In the genomic region with DNA sequence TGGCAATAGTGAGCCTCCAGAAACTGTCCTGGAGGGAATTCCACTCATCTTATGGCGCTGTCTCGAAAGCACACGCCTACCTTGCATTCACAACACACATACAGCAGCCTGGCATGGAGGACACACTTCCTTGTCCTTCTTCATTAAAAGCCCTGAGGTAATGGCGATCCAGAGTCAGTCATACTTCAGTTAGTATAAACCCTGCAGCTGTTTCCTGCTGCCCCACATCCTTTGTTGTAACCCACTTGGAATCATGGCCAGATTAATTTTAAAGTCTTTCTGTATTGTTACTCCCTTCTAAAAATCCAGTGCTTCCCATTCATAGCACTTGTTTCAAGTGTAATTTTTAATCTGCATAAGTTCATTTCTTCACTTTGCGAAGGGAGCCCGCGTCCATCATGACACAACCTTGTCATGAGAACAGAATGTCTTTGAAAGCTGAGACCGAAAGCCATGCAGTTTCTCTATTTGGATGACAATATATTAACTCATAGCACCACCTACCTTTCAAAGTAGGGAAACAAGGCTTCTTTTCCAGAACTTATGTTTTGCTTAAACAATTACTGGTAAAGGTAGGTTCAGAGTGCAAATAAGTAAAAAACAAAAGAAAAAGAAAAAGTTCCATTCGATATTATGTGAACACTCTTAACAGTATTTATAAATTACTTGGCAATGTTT, we compare ENCODE assay signal across 8 mouse cellular contexts. TPM values are rescaled to one million over a fixed set of nuclear protein-coding genes. Genes with fewer than 3 reads are reported as not detected.
DNase-seq lines count a peak whose midpoint lies in the region; ATAC-seq and TF ChIP-seq lines count a peak whose summit lies in the region.
"Had no signal": no experiment of that assay in that cellular context is flagged by ENCODE, and none has a peak within 500 bp of the region (broad histone marks: within the 10 kb centered on the region; RNA-seq: fewer than 3 reads in every experiment).

No protein-coding gene starts in this region.

- H3K9me3 ChIP-seq in hindbrain, postnatal 0 days (ENCODE audit: low read length) = no peaks in the 10 kb centered on the region
- no peaks in the 10 kb centered on the region for H3K9me3 ChIP-seq in hindbrain, embryonic 16.5 days (ENCODE audit: control insufficient read depth, low read length)
- H3K9me3 ChIP-seq in G1E (replicated peaks) = no peaks in the 10 kb centered on the region
- H3K9me3 ChIP-seq in midbrain, embryonic 14.5 days (ENCODE audit: control insufficient read depth, low read length) = no peaks in the 10 kb centered on the region

- DNase-seq in hindbrain, postnatal 0 days (ENCODE audit: low spot score) = peak; percentile 78
- peak; percentile 4 for DNase-seq in G1E (ENCODE audit: low spot score)
- DNase-seq in c-Kit-positive CD71-negative TER-119-negative erythroid progenitor cells, embryonic 14.5 days (ENCODE audit: low read depth) = peak; percentile 45
- DNase-seq in midbrain, embryonic 14.5 days = peak; percentile 82
- no peak for DNase-seq in kidney, postnatal 10 days
- no peak for DNase-seq in gastrocnemius, adult 8-10 months (ENCODE audit: low spot score in 2 of 2)
- DNase-seq: cerebellum, adult 9-11 months had no signal

- H3K9ac ChIP-seq in hindbrain, postnatal 0 days (replicated peaks; ENCODE audit: low read length) = no peak overlapping the region
- no peak overlapping the region for H3K9ac ChIP-seq in hindbrain, embryonic 16.5 days (ENCODE audit: low read depth, low read length)
- H3K9ac ChIP-seq in midbrain, embryonic 14.5 days (replicated peaks; ENCODE audit: low read length) = no peak overlapping the region

- no peaks in the 10 kb centered on the region for H3K4me1 ChIP-seq in hindbrain, postnatal 0 days (ENCODE audit: insufficient read depth, low read length)
- 0 out of 2 replicates have a peak, but pooled peaks cover 2% of the 10 kb centered on the region for H3K4me1 ChIP-seq in hindbrain, embryonic 16.5 days (ENCODE audit: control insufficient read depth, insufficient read depth, low read depth, low read length)
- peaks cover 41% of the 10 kb centered on the region for H3K4me1 ChIP-seq in G1E (ENCODE audit: insufficient read depth, low read depth, low read length)
- H3K4me1 ChIP-seq in midbrain, embryonic 14.5 days (ENCODE audit: control insufficient read depth, insufficient read depth, low read length) = 0 out of 2 replicates have a peak, but pooled peaks cover 4% of the 10 kb centered on the region

- H3K27me3 ChIP-seq in hindbrain, postnatal 0 days (ENCODE audit: insufficient read depth, low read length) = no peaks in the 10 kb centered on the region
- no peaks in the 10 kb centered on the region for H3K27me3 ChIP-seq in hindbrain, embryonic 16.5 days (replicated peaks; ENCODE audit: control insufficient read depth, insufficient read depth, low read length)
- no peaks in the 10 kb centered on the region for H3K27me3 ChIP-seq in G1E (ENCODE audit: insufficient read depth, low read length)
- no peaks in the 10 kb centered on the region for H3K27me3 ChIP-seq in midbrain, embryonic 14.5 days (ENCODE audit: control insufficient read depth, insufficient read depth, low read length)

- peak; percentile 64 for ATAC-seq in hindbrain, postnatal 0 days
- no peak for ATAC-seq in hindbrain, embryonic 16.5 days
- no peak for ATAC-seq in G1E (ENCODE audit: extremely low read depth, insufficient number of reproducible peaks, low FRiP score, poor library complexity, severe bottlenecking)
- no peak for ATAC-seq in midbrain, embryonic 14.5 days (ENCODE audit: low FRiP score, low TSS enrichment)

- H3K4me3 ChIP-seq in hindbrain, postnatal 0 days (ENCODE audit: low read length) = no peak overlapping the region
- H3K4me3 ChIP-seq in hindbrain, embryonic 16.5 days (ENCODE audit: low read length) = no peak overlapping the region
- H3K4me3 ChIP-seq in G1E (ENCODE audit: low read depth, low read length) = no peak overlapping the region
- H3K4me3 ChIP-seq in midbrain, embryonic 14.5 days (replicated peaks; ENCODE audit: low read depth, low read length) = no peak overlapping the region

- 68% methylated on average over 9 of the region's 9 CpGs for WGBS in hindbrain, postnatal 0 days
- WGBS in hindbrain, embryonic 16.5 days = 66% methylated on average over 9 of the region's 9 CpGs
- 71% methylated on average over 9 of the region's 9 CpGs for WGBS in midbrain, embryonic 14.5 days

- no peaks in the 10 kb centered on the region; the same call in 1 of the 2 replicates for H3K36me3 ChIP-seq in hindbrain, postnatal 0 days (ENCODE audit: insufficient read depth, low read length)
- no peaks in the 10 kb centered on the region; the same call in 1 of the 2 replicates for H3K36me3 ChIP-seq in hindbrain, embryonic 16.5 days (ENCODE audit: control insufficient read depth, insufficient read depth, low read length)
- peaks cover 35% of the 10 kb centered on the region for H3K36me3 ChIP-seq in G1E (replicated peaks)
- H3K36me3 ChIP-seq in midbrain, embryonic 14.5 days (ENCODE audit: control insufficient read depth, insufficient read depth, low read length) = 0 out of 2 replicates have a peak, but pooled peaks cover 4% of the 10 kb centered on the region

- peak; percentile 66 for TF ChIP-seq CTCF in hindbrain, postnatal 0 days (IDR thresholded peaks at IDR 0.05; ENCODE audit: low read depth)
- no peak for TF ChIP-seq CTCF in G1E (IDR thresholded peaks at IDR 0.05; ENCODE audit: low read depth, low read length)

- H3K4me2 ChIP-seq in hindbrain, postnatal 0 days (ENCODE audit: low read depth, low read length) = no peak overlapping the region
- no peak overlapping the region for H3K4me2 ChIP-seq in hindbrain, embryonic 16.5 days (ENCODE audit: low read length)
- H3K4me2 ChIP-seq in midbrain, embryonic 14.5 days (ENCODE audit: low read length) = no peak overlapping the region

- no peak overlapping the region for H3K27ac ChIP-seq in hindbrain, postnatal 0 days
- H3K27ac ChIP-seq in hindbrain, embryonic 16.5 days (ENCODE audit: low read depth, low read length) = no peak overlapping the region
- no peak overlapping the region for H3K27ac ChIP-seq in midbrain, embryonic 14.5 days (replicated peaks; ENCODE audit: low read depth, low read length)

RNA-seq across cellular contexts. Expression of a gene that starts 54.4 kb away (rescaled TPM):
- total RNA-seq in hindbrain, postnatal 0 days (2014; rRNA removed) = 47.2 and 59.6 TPM in 2 replicates
- 66.5 and 67.0 TPM in 2 replicates for polyA plus RNA-seq in hindbrain, postnatal 0 days (2015; fragmentation: Nextera tagmentation; extraction: Ambion mirVana)
- polyA plus RNA-seq in hindbrain, embryonic 16.5 days (2015; fragmentation: Nextera tagmentation; extraction: Ambion mirVana) = 73.7 and 78.3 TPM in 2 replicates
- total RNA-seq in G1E (2014; fragmentation: Nextera tagmentation) = 30.4 and 30.8 TPM in 2 replicates
- total RNA-seq in G1E (2017) = 32.6 and 36.1 TPM in 2 replicates
- 4.2 and 5.0 TPM in 2 replicates for polyA plus RNA-seq in G1E (2012)
- polyA plus RNA-seq in midbrain, embryonic 14.5 days (2014; fragmentation: Nextera tagmentation; extraction: Ambion mirVana) = 66.9 and 67.1 TPM in 2 replicates
- total RNA-seq in gastrocnemius, adult 8-10 months (2022) = 10 to 100 TPM; 62.9 to 84.8 (median 77.1) TPM

RNA-seq across cellular contexts. Expression of a gene that starts 54.5 kb away (rescaled TPM):
- 11.9 and 19.8 TPM in 2 replicates for total RNA-seq in hindbrain, postnatal 0 days (2014; rRNA removed)
- 40.6 and 42.1 TPM in 2 replicates for polyA plus RNA-seq in hindbrain, postnatal 0 days (2015; fragmentation: Nextera tagmentation; extraction: Ambion mirVana)
- 49.2 and 54.8 TPM in 2 replicates for polyA plus RNA-seq in hindbrain, embryonic 16.5 days (2015; fragmentation: Nextera tagmentation; extraction: Ambion mirVana)
- total RNA-seq in G1E (2014; fragmentation: Nextera tagmentation) = 47.4 and 68.4 TPM in 2 replicates
- 51.9 and 54.5 TPM in 2 replicates for total RNA-seq in G1E (2017)
- 21.9 and 49.2 TPM in 2 replicates for polyA plus RNA-seq in G1E (2012)
- polyA plus RNA-seq in midbrain, embryonic 14.5 days (2014; fragmentation: Nextera tagmentation; extraction: Ambion mirVana) = 48.2 and 49.0 TPM in 2 replicates
- total RNA-seq in gastrocnemius, adult 8-10 months (2022) = 10 to 100 TPM; 35.8 to 44.6 (median 37.9) TPM

Comparison
In these comparisons a context has a peak if more than half of its experiments do, and no peak if none do; other contexts are left out.
1. DNase-seq: peak in hindbrain, postnatal 0 days (single experiment), G1E (single experiment), c-Kit-positive CD71-negative TER-119-negative erythroid progenitor cells, embryonic 14.5 days (single experiment) and midbrain, embryonic 14.5 days (single experiment); none in kidney, postnatal 10 days (single experiment) and gastrocnemius, adult 8-10 months (0 of 2).
2. RNA of a gene that starts 54.4 kb away (polyA plus RNA-seq): 73.7 to 78.3 TPM in hindbrain, embryonic 16.5 days, 66.9 to 67.1 TPM in midbrain, embryonic 14.5 days and 66.5 to 67.0 TPM in hindbrain, postnatal 0 days; 4.2 to 5.0 TPM in G1E; every median in the first group is over 10 times any median in the second.